Mouse (Mus musculus) brown adipose tissue, adult 24 weeks (tissue): ENCODE measurements around the gene Cpeb4. TPM values are rescaled to one million over a fixed set of nuclear protein-coding genes. Genes with fewer than 3 reads are reported as not detected.

Source experiments
- H3K27ac ChIP-seq: fragments of 200-500 bp; replicated peaks from 2 replicates; pipeline ENCODE4 v1.5.1; 2012; ENCODE audit warnings: low read depth, mild to moderate bottlenecking, low read length
- H3K4me1 ChIP-seq: fragments of 200-500 bp; 2 replicates; pipeline ENCODE4 v1.6.1; 2012; ENCODE audit warnings: low read length, mixed read lengths; ENCODE audit not compliant: control insufficient read depth, insufficient read depth, insufficient read length
- H3K4me3 ChIP-seq: fragments of 200-500 bp; 2 replicates; pipeline ENCODE4 v1.5.1; 2012; ENCODE audit warnings: low read depth, mild to moderate bottlenecking, low read length, moderate library complexity; ENCODE audit not compliant: insufficient read depth
- polyA plus RNA-seq: library from polyadenylated mRNA; stranded (reverse); fragments of >200 nt; gene quantifications from 2 replicates; pipeline ENCODE4 v1.2.4, GENCODE M21; 2012; ENCODE audit not compliant: missing spikeins, insufficient read depth, insufficient read length

Gene Cpeb4
- polyA plus RNA-seq, 1 experiment: 16.5 TPM

GRCm38 (mm10) chr11:31900736-31901135, 28.7 kb downstream of the Cpeb4 start:
- Histone ChIP-seq H3K4me3 (no peak overlapping the region), H3K4me1 (peaks cover 17% of the 10 kb centered on the region), H3K27ac (peak overlapping the region; percentile 63)

DNA sequence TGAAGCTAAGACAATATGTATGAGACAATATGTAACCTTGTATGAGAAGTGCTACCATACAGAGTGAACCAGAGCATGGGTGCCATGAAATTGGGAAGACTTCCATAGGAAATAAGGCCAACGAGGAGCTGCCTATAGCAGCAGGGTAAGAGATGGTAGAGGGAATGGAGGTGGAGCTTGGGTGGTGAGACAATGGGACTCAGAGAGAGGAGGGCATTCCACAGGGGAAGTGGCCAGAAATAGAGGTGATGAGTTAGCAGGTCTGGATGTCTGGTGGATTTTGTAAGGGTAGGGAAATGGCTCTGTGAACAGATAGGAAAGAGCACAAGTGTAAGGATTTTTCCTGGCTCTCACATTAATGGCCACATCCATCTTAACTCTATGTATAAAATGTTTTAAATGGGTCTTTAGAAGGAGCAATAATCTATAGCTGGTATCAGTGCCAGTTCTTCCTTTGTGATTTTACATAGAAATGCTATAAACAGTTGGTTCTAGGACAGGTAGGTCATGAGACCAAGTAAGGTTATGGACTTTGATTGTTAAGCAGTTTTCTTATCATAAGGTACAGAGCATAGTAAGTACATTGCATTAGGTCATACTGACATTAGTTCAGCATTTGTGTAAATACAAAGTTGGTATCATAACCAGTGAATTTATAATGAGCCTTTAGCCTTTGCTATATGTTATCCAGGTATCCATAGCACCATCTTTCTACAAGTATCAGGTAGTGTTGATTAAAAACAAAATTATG, 30.4 kb downstream of the Cpeb4 start:
- Histone ChIP-seq H3K27ac (peak overlapping the region; percentile 75), H3K4me3 (no peak overlapping the region), H3K4me1 (peaks cover 19% of the 10 kb centered on the region)

DNA sequence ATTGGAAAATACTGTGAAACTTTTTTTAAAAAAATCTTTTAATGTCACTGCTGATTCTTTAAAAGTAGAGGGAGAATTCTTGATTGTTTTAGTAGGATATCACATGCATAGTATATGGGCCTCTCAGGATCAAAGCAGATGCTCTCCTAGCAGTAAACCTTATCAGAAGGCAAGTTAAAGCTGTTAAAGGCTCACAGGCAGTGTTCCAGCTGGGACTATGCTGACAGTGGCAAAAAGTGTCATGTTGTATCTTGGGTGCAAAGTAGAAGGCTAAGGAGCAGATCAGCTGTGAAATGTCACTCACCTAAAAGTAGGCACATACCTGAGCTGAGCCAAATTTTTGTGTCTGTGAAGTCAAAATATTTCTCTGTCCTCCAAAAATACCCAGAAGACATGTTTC, 34.5 kb downstream of the Cpeb4 start:
- Histone ChIP-seq H3K4me3 (no peak overlapping the region), H3K27ac (peak overlapping the region; percentile 15; the same call in 1 of the 2 replicates), H3K4me1 (peaks cover 16% of the 10 kb centered on the region)

DNA sequence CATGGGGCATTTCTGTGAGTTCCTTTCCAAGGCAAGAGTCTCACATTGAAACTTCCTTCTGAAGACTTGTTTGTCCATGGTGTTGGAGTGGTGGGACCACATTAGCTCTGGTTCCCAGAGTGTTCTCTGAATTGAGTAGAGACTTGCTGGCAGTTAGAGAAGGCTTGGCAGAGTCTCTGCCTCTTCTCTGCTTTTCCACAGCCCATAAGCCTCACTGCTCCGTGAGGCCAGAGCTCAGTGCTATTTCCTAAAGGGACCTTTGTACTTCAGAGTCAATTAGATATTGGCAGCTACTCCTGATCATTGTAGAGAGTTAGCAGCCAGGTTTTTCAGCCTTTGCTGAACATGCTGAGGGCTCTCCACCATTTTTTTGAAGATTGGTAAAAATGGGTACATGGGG, 35.6 kb downstream of the Cpeb4 start:
- peaks cover 11% of the 10 kb centered on the region for H3K4me1 ChIP-seq
- H3K27ac ChIP-seq: 0 out of 2 replicates have a peak overlapping the region, but pooled peaks have one; percentile 52
- no peak overlapping the region for H3K4me3 ChIP-seq

DNA sequence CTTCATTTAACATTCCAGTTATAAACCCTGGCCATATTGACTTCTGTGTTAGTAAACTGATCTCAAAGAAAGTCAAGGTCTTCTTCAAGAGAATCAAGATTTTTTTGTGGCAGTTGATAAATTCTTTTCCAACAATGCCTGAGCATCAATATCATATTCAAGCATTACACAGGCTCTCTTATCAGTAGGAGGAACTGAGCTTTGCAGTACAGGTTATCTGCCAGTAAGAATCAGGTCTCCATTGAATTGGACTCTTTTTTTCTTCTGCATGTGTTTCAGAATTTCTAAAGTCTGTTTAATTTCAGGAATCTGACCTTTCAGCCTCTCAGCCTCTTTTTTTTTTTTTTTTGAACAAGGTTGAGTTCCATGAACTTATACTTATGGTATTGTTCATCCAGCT, 40.9 kb downstream of the Cpeb4 start:
- Histone ChIP-seq H3K27ac (no peak overlapping the region), H3K4me1 (no peaks in the 10 kb centered on the region; the same call in 1 of the 2 replicates)

DNA sequence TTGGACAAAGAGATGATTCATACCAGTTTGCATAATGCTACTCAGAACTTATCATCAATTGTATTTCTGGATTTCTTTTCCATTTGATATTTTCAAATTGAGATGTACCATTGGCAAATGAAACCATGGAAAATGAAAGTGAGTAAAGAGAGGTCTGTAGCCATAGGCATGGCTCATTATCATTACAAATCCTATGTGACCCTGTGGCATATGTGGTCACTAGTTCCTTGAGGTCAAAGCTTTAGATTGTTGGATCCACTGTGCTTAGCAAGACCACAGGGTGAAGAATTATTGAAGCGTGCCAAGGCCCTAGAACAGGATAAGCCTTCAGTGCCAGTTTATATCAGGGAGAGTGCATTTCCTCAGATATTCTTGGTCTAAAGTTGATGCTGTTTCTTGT, 45.8 kb downstream of the Cpeb4 start:
- Histone ChIP-seq H3K27ac (no peak overlapping the region), H3K4me3 (no peak overlapping the region)

More for the DNA sequence above, 40.9 kb downstream of the Cpeb4 start:
- H3K4me3 ChIP-seq: no peak overlapping the region

GRCm38 (mm10) chr11:31930051-31930450, 58.0 kb downstream of the Cpeb4 start:
- Histone ChIP-seq H3K27ac (no peak overlapping the region), H3K4me1 (no peaks in the 10 kb centered on the region)

More for the DNA sequence above, 45.8 kb downstream of the Cpeb4 start:
- H3K4me1 ChIP-seq: no peaks in the 10 kb centered on the region

DNA sequence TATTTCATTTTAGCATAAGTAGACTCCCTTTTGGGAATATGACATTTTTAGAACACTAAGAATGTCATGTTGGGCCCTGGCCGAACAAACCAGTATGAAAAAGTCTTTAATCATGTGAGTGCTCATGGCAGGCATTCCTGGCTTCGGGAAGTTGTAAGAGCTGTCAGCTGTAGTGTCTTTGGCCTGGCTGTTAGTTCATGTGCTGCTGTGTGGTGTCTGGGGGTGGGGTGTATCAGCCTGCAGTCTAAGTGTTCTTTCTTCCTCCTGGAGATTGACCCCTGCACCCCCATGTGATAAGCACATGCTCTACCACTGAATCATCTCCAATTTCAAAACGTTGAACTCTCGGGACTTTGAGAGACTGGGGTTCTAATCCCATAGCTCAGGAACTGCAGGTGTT, 63.6 kb downstream of the Cpeb4 start:
- Histone ChIP-seq H3K27ac (no peak overlapping the region), H3K4me3 (no peak overlapping the region), H3K4me1 (no peaks in the 10 kb centered on the region)

More at GRCm38 (mm10) chr11:31930051-31930450, 58.0 kb downstream of the Cpeb4 start:
- H3K4me3 ChIP-seq: no peak overlapping the region

DNA sequence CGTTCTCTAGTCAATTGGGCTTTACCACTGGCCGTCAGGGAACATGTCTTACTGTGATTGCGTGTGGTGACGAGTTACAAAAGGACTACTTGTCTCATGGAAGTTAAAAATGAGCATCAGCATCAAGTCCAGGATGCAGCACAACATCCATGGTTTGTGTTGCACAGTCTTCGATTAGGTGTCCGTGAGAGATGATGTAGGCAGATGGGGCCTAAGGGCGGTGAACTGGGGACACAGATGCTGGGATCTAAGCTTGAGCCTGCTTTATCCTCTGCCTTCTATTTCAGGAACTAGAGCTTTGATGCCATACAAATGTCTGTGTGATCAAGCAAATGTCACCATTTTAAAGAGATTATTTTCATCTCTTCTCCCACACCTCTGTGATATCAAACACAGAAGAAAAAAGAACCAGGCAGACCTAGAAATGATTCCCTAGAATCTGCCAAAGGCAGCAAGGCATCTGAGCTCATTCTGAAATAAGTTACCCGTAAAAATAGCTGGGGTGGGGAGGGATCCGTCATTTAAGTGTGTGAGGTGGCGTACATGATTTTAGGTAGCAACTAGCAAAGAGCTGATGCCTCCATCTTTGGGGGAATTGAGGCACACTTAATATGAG, 65.0 kb downstream of the Cpeb4 start:
- Histone ChIP-seq H3K4me1 (no peaks in the 10 kb centered on the region), H3K4me3 (no peak overlapping the region), H3K27ac (no peak overlapping the region)

DNA sequence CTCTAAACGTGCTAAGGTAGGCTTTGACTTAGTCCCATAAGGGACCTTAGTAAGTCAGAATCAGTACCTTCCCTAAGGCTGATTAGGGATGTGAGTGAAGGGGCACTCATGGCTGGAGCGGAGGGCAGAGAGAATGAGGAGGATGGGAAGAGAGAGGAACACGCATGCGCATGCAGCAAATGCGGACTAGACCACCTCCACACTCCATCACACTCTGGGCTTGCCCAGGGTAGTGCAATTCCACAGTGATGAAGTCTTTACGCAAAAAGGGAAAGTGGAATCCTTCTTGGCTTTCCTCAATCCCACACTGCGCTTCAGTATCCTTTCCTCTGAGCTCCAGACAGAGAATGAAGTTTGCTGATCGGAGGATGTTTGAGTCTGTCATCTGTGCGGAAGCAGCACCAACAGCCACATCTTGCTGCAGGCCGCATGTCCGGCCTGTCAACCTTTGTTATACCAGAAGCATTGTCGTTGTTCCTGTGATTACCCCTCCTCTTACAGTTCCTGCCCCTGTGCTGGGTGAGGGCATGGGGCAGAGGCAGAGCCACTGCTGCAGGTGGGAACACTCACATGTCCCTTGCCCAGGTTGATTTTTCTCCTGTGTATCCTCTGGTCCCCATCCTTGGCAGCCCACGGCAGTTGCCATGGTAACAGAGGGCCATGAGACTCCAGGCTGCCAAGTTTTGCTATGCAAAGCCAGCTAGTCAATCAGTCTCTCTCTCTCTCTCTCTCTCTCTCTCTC, 69.1 kb downstream of the Cpeb4 start:
- Histone ChIP-seq H3K4me3 (no peak overlapping the region), H3K4me1 (no peaks in the 10 kb centered on the region), H3K27ac (no peak overlapping the region)

GRCm38 (mm10) chr11:31941640-31942638, 69.9 kb downstream of the Cpeb4 start:
- no peak overlapping the region for H3K27ac ChIP-seq
- H3K4me1 ChIP-seq: no peaks in the 10 kb centered on the region
- no peak overlapping the region for H3K4me3 ChIP-seq

DNA sequence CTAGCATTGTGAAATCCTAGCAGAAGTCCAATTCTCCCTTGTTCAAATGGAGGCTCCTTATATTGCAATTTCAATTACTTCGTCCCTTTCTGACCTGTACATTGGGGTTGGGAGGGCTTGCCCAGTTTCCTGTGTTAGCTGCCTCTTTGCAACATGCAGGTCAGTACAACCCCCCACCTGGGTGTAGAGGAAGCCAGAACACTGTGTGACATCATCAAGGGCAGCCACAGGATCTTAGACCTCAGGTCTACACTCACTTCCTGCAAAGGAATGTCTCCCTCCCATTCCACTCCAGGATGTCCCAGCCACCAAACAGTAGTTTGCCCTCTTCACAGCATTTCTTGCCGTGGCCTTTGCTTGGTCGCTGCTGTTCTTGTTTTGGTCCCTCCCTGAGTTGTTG, 73.5 kb downstream of the Cpeb4 start:
- no peaks in the 10 kb centered on the region for H3K4me1 ChIP-seq
- no peak overlapping the region for H3K27ac ChIP-seq
- no peak overlapping the region for H3K4me3 ChIP-seq

GRCm38 (mm10) chr11:31948462-31949330, 76.7 kb downstream of the Cpeb4 start:
- Histone ChIP-seq H3K4me3 (peak overlapping the region; percentile 55), H3K4me1 (no peaks in the 10 kb centered on the region), H3K27ac (no peak overlapping the region)

DNA sequence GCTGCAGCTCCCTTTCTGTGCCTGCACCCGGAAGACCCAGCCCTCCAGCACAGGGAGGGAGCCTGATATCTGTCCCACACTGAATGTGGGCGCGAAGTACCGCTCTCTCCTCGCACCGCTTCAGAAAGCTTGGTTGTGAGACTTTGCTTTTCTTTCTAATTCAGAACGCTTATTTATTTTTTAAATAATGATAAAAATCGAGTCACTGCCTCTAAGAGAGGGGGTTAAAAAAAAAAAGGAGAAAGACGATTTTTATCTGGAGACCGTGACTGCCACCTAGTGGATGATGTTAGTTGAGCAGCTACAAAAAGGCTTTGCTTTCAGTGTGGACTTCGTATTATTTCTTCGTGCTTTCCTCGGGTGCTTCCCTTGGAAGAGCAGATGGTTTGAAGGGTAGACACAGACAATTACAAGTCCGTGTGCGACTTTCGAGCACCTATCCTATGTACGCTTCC, 77.3 kb downstream of the Cpeb4 start:
- Histone ChIP-seq H3K4me3 (peak overlapping the region; percentile 55), H3K4me1 (no peaks in the 10 kb centered on the region), H3K27ac (no peak overlapping the region)
